Mouse (Mus musculus) layer of hippocampus, postnatal 36 days (tissue): ENCODE results near the gene Cd28. TPM values are rescaled to one million over a fixed set of nuclear protein-coding genes. Genes with fewer than 3 reads are reported as not detected.

Source experiments
- DNase-seq, 2 experiments: peaks; one replicate each; pipeline ENCODE4 v3.0.0; 2022
- total RNA-seq, 2 experiments: library from RNA; stranded (reverse); gene quantifications; 2 replicates each; pipeline ENCODE4 v1.2.3; 2021

Cd28 gene
- under 1 TPM; 0.07 to 0.10 TPM for total RNA-seq

DNA sequence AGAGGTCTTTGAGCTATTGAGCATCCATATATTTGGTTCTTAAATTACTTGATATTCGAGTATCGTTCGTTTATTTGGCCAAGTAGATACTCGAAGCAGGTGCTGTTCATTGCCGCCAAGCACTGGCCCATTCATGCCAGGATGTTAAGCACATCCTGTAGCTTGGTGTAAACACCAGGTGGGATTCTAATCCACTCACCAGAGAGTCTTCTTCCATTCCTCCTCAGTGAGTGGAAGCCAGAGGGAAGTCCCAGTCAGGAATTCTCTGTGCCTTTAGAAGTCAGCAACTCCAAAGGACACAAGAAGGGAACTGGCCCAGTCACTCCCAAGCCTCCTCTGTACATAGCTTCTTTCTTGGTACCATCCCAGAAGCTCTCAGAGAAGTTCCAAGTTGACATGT is at the start of gene Cd28:
Gene Cd28 (plus strand): TSS at position 234 of the 400 bp plus-strand sequence.
- DNase-seq = no peak

DNA sequence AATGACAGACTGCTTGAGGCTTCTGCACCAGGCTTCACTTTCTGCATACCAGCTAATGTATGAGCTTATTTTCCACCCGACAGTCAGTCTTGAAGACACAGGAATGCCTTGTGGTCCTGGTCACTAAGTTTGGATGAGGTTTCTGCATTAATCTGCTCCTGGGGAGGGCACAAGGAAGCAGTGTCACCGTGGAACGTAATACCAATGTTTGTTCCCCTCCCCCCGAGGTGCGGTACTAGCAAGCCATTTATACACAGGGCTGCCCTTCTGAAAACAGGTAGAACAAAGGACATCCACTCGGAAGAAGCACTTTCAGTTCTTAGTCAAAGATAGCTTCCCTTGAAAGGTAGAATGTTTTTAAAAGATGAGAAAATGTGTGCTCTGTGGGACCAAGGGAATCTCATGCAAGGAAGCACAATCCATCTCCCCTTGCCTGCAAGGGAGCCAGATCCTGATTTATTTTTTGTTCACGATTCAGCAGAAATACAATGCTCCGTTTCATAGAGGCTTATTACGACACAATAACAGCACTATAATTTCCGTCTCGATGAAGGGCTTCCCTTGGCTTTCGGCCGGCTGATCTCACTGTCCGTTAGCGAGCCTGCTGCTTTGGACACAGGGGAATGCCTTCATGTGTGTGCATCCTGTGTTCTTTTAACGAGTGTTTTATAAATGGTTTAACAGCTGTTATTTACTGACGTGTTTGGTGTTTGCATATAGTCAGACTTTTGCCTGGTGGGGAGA is 48.6 kb upstream of the Cd28 start:
- DNase-seq = peak; percentile 13 to 32

DNA sequence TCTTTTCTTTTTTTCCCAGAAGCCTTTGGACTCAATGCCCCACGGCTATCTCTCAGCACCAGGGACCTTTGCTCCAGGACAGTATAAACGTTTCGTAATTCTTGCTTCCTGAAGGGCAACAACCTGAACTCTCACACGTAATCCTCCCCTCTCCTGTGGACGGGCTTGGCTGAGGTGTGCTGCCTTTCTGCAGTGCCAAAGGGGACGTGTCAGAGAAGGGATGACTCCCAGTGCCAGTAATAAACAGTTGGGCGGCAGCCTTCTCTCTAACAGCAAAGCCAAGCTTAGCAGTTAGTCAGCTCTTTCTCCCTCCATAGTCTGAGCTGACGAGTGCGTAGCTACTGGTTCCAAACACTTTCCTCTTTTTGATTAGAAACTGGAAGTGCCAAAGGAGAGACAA is 47.6 kb upstream of the Cd28 start:
- DNase-seq = no peak

DNA sequence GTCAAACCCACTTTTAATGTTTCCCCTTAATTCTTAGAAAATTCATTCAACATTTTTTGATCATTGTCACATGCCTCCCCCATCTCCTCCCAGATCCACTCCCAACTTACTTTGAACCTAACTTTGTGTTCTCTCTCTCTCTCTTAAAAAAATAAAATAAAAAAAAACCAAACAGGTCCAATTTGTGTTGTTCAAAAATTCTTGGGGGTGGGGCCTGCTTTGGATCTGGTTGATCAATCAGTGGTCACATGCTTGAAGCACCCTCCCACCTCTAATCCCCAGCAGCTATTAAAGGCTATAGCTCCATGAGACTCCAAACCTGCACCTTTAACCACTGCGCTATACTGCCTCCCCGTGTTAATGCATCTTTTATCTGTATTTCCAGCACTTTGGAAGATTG is 46.9 kb upstream of the Cd28 start:
- no peak for DNase-seq

DNA sequence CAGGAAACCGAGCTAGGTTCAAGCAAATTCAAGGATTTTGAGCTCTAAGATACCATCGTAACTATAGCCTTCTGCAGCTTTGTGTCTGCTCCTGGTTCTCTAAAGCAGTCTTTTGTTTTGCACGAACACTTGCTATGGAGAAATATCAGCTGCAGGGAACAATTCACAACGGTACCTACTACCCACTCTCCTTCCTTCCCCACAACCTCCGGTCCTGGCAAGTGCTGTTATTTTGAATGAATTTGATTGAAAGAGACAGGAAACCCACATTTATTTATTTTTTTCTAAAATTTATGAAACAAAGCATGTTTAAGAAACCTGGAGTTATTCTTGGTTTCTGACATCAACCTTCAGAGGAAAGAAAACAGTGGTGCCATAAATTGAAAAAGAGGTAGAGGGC is 46.4 kb upstream of the Cd28 start:
- DNase-seq = no peak

DNA sequence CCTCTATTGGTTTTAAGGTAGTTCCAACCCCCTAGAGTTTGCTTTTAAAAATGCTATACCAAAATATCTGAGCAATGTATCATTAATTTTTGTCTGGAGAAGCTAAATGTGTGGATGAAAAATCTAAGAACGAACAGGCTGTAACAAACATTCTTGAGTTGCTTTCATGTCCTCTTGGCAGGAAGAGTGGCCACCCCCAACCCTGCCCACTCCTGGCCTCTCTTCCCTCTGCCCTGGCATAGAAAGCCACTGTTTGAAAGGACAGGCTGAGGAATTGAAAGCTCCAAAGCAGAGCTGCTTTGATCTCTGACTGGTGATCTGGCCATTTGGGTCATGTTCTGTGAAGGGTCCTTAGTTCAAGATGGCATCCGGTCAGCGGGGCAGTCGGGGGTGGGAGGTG is 32.8 kb upstream of the Cd28 start:
- DNase-seq = no peak

DNA sequence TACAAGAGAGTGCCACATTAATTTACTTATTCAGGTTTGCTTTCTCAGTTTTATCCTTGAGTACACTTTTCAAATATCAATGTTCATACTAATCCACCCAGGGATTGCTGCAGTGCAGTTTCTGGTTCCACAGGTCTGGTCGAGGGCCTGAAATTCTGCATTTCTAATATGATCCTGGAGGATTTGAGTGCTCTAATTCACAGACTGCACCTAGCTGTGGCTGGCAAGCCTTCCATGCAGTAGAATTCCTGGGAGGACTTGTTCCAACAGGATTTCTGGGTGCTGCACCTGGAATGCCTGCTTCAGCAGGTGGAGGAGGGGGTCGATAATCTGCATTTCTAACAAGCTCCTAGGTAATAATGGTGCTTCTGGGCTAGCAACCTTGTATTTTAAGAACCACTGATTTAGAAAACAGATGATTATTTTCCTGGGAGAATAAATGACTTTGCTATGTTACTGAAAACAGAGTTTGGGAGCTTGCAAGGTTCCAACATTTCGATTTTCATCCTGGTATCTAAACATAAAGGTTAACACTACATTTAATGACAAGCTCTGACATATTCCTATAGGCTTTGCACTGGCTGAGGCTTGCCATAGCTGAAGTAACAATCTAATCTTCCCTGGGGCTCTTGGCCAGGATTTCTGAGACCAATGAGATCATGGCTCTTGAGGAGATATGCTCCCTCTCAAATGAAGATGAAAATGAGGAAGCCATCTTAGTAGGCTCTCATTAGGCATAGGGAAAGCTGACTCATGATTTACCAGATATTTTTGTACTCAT is 20.3 kb upstream of the Cd28 start:
- DNase-seq = no peak

DNA sequence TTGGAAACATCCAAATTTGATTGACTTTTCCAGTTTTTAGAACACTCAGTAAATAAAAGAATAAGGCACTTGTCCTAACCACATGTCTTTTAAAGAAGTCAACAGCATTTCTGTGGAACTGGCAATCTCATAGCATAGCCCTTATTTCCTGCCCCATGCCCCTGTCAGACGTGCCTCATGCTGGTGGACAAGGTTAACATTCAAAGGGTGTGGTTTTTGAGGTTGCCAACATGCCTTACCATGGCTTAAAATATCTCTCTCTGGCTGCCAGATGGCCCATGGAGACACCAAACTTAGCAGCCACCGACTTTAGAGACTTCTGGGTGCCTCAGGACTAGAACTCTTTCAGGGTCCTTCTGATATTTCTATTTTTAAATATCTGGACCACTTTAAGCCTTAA is 14.0 kb upstream of the Cd28 start:
- DNase-seq = no peak

DNA sequence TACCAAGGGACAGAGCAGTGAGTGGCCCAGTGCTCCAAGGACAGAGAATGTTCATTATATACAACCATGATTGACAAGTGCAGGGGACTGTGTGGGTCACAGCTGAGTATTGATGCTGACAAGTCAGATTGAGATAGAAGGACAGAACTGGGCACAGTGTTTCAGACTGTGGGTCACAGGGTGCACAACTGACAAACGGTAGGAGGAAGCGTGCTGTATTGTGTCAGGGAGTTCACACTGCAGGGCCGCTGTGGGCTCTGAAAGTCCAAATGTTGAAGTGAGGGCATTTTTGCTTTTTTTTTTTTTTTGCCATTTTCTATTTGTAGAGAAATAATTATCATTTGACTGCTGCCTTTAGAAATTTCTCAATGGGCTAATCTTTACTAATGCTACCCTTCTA is 3.4 kb upstream of the Cd28 start:
- DNase-seq = no peak

DNA sequence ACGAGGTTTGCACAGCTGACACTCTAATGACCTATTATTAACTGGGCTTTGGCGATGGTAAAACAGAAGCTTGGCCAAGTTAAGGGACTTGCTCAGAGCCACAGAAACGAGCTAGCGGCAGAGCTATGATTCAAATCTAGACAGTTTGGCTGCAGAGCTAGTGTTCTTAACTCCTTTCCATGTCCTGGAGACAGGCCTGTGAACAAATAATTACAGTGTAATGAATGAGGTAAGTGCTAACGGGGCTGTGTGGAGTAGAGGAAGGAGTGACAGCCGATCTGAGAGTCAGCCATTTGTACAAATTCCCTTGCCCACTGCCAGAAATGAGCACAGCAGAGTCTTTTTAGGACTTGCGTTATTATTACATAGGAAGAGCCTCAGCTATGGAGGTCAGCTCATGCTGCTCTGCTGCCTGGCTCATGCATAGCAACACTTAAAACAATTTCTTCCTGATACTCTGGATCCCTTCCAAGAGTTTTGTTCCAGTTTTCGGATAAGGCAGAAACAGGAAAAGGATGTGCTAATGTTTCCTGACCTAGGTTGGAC is 876 bp upstream of the Cd28 start:
- no peak for DNase-seq

DNA sequence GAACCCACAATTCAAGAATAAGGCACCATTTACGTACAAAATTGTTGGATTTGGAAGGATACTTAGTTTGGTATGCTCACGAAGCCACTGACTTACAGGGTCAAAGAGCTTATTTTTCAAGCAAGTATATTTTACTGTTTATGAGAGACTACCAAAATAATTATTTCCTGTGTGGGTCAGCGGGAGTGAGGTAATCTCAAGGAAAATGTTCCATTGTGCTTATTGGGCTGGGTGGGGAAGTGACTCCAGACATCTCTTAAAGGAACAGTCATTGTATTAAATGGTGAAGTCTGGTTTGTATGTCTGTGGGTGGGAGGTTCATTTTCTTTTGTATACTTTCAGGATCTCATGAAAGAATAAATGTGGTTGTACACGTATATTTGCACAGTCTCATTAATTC is 2.0 kb downstream of the Cd28 start:
- no peak for DNase-seq

DNA sequence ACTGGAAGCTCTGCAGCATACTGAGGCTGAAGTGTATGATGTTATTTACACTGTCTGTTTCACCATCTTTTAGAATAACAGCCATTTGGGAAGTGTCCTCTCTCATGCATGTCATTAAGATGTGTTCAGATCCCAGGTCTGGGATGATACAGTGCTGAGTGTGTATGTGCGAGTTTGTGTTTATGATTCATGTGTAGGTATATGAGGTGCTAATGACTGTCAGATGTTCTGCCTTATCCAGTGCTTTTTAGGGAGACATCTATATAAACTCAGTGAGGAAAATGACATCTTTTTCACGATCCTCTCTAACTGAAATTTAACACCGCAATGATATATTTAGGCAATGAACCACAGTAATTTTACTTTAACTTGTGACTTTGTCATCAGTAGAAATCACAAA is 7.0 kb downstream of the Cd28 start:
- no peak for DNase-seq

DNA sequence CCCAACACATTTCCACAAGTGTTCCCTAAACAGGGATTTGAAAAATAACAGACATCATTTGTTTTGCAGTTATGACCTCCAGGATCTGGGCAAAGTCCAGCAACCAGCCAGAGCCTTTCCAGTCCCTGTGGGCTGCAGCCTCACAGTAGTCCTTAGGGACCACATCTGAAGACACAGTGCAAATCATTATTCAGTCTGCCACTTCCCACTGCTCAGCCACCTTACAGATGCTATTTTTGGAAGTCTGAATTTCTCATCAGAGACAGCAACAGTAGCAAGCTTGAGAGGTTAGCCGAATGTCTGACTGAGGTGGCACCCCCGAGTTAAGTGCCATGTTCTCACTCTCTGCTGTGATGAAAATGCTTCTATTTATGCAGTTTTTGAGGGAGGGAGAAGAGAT is 15.3 kb downstream of the Cd28 start:
- no peak for DNase-seq

DNA sequence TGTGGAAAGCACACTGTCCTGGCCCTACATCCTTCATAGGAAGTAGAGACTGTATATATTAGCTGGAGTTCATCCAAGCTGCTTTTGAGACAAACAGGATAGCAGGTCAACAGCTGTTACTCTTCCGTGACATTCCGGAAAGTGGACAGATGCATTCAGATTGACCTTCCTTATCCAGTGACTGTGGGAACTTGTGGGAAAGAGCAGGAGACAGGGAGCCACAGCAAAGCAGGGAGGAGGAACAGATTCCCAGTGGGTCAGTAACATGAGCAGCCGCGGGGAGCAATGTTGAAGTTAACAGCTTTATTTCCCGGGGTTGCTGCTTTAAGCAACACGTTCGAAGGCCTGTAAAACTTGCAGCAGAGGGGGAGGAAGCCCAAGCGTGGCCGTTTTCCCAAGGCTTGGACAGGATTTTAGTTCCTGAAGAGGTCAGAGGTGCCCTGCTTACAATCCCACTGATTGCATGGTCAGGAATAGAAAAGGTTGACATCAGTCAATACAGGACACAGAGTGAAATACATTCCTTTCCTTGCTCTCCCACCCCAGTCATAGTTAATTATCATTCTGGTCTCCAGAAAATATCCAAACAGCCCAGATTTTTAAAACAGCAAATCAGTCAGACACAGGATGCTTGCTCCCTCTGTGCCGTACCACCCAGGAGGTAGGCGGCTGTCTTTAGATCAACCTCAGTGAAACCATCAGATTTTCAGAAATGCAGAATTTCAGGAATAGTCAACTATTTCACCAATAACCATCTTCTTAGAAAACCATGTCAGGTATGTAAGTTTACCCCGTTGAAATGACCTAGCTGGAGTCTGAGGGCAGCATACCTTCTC is 18.7 kb downstream of the Cd28 start:
- no peak for DNase-seq

DNA sequence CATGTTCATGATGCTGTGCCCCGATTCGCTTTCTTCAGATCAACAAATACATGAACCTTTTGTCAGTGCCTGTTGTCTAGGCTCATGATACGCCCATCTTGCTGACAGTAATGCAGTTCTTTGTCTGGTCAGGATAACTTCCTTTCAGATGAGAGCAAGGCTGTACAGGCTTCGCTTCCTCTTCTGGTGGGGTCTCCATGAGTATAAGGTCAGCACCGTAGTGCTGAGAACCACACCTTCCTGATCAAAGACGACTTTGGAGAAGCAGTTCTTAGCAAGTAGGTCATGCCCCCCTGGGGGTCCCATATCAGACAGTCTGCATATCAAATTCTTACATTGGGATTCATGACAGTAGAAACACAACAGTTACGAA is 19.3 kb downstream of the Cd28 start:
- DNase-seq = no peak

DNA sequence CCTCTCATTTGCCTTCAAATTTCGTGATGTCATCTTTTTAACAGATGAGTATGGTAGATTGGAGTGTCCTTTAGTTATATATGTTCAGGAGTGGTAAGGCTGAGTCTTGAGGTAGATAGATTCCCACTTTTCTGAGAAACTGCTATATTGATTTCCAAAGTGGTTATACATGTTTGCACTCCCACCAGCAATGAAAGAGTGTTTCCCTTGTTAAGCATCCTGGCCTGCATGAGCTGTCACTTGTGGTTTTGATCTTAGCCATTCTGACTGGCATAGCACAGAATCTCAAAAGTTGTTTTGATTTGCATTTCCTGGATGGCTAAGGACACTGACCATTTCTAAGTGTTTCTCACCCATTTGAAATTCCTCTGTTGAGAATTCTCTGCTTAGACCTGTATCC is 27.7 kb downstream of the Cd28 start:
- DNase-seq = no peak

DNA sequence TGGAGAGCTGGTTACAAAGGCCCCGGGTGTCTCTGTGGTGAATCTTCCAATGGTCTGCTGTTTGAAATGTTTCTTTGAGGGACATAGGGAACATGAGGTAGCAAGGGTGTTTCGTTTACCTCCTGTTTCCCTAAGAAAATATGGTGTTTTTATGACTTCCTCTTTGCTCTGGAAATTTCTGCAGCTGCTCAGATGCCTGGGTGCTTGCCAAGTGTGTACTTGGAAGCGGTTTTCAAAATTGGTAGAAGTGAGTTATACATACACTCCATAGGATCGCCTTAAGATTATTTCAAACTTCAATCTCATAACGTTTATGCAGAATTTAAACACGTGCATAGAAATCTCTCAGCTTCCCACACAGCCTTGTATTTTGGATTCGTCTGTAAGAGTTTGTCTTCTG is 29.1 kb downstream of the Cd28 start:
- no peak for DNase-seq

DNA sequence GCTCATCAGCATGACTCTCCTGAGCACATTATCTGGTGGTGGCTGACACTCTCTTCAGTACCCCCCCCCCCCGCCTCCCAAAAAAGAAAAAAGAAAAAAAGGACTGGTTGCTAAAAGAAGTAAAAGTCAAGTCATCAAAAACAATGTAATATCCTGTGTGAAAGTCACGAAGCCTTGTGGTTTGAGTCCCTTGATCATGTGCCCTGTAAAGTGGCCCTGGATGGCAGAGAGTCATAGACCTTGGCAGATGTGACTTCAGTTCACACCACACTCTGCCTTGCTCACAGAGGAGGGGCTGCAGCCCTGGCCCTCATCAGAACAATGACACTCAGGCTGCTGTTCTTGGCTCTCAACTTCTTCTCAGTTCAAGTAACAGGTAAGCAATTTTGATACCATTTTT is 29.6 kb downstream of the Cd28 start:
- DNase-seq = no peak

DNA sequence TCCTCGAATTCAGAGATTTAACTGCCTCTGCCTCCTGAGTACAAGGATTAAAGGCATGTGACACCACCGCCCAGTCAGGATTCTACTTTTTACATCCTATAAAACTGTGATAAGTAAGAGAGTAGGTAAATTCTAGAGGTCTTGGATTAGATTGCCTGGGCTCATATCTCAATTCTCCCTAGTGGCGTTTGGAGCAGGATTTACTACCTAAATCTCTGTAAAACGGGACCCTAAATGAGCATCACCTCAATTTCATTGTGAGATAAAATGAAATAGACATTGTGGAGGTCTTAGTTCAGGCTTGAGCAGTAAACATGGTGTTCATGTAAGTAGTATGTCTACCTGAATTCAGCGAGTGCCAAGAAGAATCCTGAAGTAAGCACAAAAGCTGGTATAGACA is 30.3 kb downstream of the Cd28 start:
- no peak for DNase-seq

DNA sequence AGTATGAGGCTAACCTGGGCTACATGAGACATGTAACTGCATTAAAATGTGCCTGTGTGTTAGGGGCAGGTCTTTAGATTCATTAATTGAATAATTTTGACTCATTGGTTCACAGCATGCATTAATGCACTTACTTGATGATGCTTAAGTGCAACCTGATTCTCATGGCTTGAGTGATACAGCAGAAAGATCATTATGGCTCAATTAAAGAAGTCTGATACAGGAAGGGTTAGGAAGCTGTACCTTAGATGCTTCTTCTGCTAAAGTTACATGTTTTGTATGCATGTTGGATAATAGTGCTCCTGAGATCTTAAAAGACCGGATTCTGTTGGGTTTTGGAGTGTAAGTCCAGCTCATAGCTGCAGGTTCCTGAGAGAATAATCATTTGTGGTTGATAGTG is 31.7 kb downstream of the Cd28 start:
- DNase-seq = no peak

DNA sequence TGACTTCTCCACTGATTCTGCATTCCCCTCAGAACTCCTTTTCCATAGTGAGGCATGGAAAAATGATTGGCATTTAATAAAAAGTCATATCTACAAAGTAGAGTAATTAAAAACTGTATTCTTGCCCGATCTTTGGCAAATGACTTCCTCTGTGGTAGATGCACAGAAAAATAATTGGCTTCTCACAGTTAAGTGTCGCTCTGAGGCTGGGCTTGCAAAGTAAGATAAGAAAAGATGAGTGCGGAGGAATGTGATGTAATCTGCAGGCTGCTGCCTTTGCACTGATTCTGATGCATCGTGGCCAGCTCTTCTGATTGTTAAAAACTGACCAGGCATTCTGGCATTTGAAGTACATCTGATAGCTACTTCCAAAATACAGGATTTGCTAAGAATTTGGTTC is 32.3 kb downstream of the Cd28 start:
- DNase-seq = no peak

DNA sequence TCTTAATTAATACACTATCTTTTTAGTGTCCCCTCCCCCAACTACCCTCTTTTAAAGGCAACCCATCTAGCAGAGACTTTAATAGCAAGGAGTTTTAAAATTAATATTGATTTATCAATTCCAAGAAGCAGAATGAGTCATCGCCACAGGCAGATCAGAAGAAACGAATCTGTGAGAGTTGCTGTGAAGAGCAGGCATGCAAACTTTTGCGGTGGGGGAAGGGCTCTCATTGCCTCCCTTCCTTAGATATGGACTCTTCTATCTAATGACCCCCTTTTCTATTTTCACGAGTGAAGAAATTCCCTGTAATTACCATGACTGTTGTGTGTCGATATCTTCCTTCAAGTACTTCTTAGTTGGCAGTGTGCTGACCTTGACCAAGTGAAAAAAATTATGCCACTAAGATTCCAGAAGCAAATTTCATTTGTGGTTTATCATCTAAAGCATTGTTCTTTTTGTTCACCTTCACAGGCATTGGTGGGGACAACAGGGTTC is 32.8 kb downstream of the Cd28 start:
- DNase-seq = no peak

DNA sequence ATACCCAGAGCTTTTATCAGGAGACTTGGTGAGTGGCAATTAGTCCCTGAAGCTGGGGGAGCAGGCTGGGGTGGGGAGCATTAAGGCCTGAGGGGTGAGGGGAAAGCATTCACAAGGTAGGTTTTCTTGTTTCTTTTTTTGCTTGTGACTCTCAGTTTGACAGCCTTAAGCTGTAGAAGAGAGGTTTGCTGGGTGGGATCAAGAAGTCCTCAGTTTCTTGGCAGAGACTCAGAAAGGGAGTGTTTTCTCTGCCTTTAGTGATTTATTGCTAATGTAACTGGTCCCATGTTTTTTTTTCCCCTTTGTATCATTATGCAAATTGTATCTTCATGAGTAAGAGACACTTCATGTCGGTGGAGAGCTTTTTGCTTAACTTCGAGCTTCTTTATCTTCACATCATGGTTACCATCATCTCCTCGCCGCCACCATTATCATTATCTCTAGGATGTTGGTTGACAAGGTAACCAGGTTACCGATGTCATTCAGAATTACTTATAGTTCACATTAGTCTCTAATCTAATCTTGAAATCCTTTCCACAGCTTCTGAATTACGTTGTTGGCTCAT is 33.7 kb downstream of the Cd28 start:
- DNase-seq = no peak
